13 mouse cellular contexts compared by ENCODE assay signal in genomic region chr1:138554926-138555325, GRCm38 (mm10).
"Had no signal": no experiment of that assay in that cellular context is flagged by ENCODE, and none has a peak within 500 bp of the region (broad histone marks: within the 10 kb centered on the region; RNA-seq: fewer than 3 reads in every experiment).

No protein-coding gene starts in this region.

- H3K4me3 ChIP-seq: left cerebral cortex, adult 2 months; liver, embryonic 13.5 days; midbrain, embryonic 12.5 days; myocyte had no signal

- H3K36me3 ChIP-seq: liver, embryonic 13.5 days; midbrain, embryonic 12.5 days had no signal

- H3K4me2 ChIP-seq: liver, embryonic 13.5 days; midbrain, embryonic 12.5 days had no signal

- DNase-seq: layer of hippocampus, postnatal 36 days; liver, embryonic 13.5 days; lung, adult 2 months; thymus, adult 2 months; thymus, postnatal 14 days; thymus, postnatal 4 days had no signal

- H3K9ac ChIP-seq: liver, embryonic 13.5 days; midbrain, embryonic 12.5 days had no signal

- H3K9me3 ChIP-seq: liver, embryonic 13.5 days; midbrain, embryonic 12.5 days had no signal

- ATAC-seq: intestine, postnatal 0 days; midbrain, embryonic 16.5 days had no signal

- H3K27ac ChIP-seq: left cerebral cortex, adult 2 months; liver, embryonic 13.5 days; macrophage; midbrain, embryonic 12.5 days; stomach, postnatal 0 days had no signal

- H3K27me3 ChIP-seq: liver, embryonic 13.5 days; midbrain, embryonic 12.5 days had no signal
